Mouse (Mus musculus) liver, adult 2 months (tissue): Measurements from ENCODE around the gene Tbc1d22a.

Experiments
- CTCF ChIP-seq: fragments of 200-500 bp; IDR thresholded peaks from 2 replicates; pipeline ENCODE4 v1.5.1; 2011; ENCODE audit warnings: low read depth, low read length, control low read depth
- POLR2A ChIP-seq: fragments of 200-500 bp; IDR thresholded peaks from 2 replicates; pipeline ENCODE4 v1.6.1; 2011; ENCODE audit warnings: low read length, control low read depth; ENCODE audit not compliant: insufficient read depth; ENCODE audit errors: extremely low read depth

GRCm38 (mm10) chr15:86226221-86226620, 12.0 kb downstream of the Tbc1d22a start:
- no peak for TF ChIP-seq CTCF
- no peak for TF ChIP-seq POLR2A
